Comparison of ENCODE assay signal across 7 mouse cellular contexts in genomic region chr2:170826821-170827441, GRCm38 (mm10).
DNase-seq lines count a peak whose midpoint lies in the region; ATAC-seq and TF ChIP-seq lines count a peak whose summit lies in the region.

No protein-coding gene starts in this region.

- peak; percentile 51 for DNase-seq in adrenal gland, postnatal 25 days
- peak; percentile 75 for DNase-seq in forelimb bud, embryonic 11.5 days (ENCODE audit: low read depth, low spot score)
- peak; percentile 78 for DNase-seq in kidney, adult 2 months
- DNase-seq in lung, postnatal 10 days: peak; percentile 77
- DNase-seq in right cerebral cortex, postnatal 25 days: no peak
- DNase-seq in thymus, postnatal 4 days: no peak

- TF ChIP-seq POLR2A in kidney, adult 2 months (IDR thresholded peaks at IDR 0.05; ENCODE audit: low read depth, low read length): no peak

- H3K36me3 ChIP-seq in kidney, adult 2 months (ENCODE audit: control insufficient read depth, insufficient read depth, low read length): no peaks in the 10 kb centered on the region

- 23% methylated on average over 17 of the region's 17 CpGs for WGBS in kidney, adult 2 months

- TF ChIP-seq CTCF in kidney, adult 2 months (conservative IDR thresholded peaks at IDR 0.05; ENCODE audit: insufficient read depth, insufficient read length, low read depth, low read length): no peak

- ATAC-seq in monocyte, adult 5-6 weeks (replicated peaks; ENCODE audit: insufficient number of reproducible peaks, low FRiP score, low TSS enrichment, poor library complexity, severe bottlenecking): no peak

- H3K27me3 ChIP-seq in kidney, adult 2 months (replicated peaks; ENCODE audit: control insufficient read depth, insufficient read depth, low read length): no peaks in the 10 kb centered on the region

- peak overlapping the region; percentile 83 for H3K27ac ChIP-seq in kidney, adult 2 months (ENCODE audit: insufficient read depth, low read depth, low read length)

- H3K4me3 ChIP-seq in kidney, adult 2 months (ENCODE audit: insufficient read depth, low read depth, low read length): 0 out of 2 replicates have a peak overlapping the region, but pooled peaks have one; percentile 18

- no peaks in the 10 kb centered on the region for H3K4me1 ChIP-seq in kidney, adult 2 months (ENCODE audit: control insufficient read depth, insufficient read depth, low read length)

Comparison
In these comparisons a context has a peak if more than half of its experiments do, and no peak if none do; other contexts are left out.
1. DNase-seq: peak in adrenal gland, postnatal 25 days (single experiment), forelimb bud, embryonic 11.5 days (single experiment), kidney, adult 2 months (single experiment) and lung, postnatal 10 days (single experiment); none in right cerebral cortex, postnatal 25 days (single experiment) and thymus, postnatal 4 days (single experiment).